Mouse (Mus musculus) central nervous system, embryonic 14 days (tissue): ENCODE results near the gene Smn1. TPM values are rescaled to one million over a fixed set of nuclear protein-coding genes. Genes with fewer than 3 reads are reported as not detected.

Experiments
- polyA plus RNA-seq: library from polyadenylated mRNA; depleted of rRNA; stranded (reverse); fragments of >200 nt; gene quantifications from 2 replicates; pipeline ENCODE4 v1.2.3, GENCODE M21; 2012; rRNA removed

Gene Smn1
- 69.3 and 73.3 TPM in 2 replicates for polyA plus RNA-seq

GRCm38 (mm10) chr13:100124423-100125257 lies at the start of gene Smn1:
Gene Smn1, plus strand, starts transcription at chr13:100124852.

GRCm38 (mm10) chr13:100103748-100104254 lies 20.9 kb upstream of the Smn1 start, which contains the start of gene Bdp1:
Gene Bdp1, minus strand, starts transcription at chr13:100104070.

DNA sequence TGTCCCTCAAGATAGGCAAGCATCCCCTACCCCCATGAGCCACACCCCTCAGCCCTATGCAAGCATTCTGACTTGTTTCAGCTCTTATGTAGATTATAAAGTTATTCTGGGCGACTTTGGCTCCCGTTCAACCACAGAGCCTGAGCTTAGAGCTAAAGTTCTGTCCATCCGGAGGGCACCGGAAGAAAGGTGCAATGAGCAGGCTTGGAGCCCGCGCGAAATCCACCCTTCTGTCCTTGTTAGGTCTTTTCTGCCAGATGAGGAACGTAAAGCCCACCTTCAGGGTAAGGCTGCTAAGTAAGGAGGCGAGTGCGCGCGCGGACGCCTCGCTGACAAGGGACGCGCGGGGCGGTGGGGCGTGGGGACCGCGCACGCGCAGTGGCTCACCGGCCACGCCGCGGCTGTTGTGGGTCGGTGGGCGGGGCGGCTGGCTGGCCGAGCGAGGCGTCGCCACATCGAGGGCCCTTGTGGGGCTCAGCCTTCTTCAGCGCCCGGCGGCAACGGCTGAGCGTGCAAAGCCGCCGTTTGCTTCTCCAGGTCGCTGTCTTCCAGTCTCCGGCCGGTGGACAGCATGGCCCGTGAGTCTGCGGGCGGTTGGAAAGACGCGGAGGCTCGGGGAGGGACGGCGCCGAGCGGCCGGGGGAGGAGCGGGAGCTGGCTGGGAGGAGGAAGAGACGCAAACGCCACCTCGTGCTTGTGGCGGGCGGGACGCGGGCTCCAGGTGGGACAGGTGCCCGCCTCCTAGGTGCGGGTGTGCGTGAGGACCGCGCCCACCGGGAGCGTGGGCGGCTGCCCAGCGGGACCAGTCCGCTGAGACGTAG lies 16.8 kb upstream of the Smn1 start, which contains the start of gene Serf1:
Gene Serf1, plus strand, starts transcription at position 361 of the 821 bp plus-strand sequence.

Other genes starting within 250 kb of the Smn1 start
- gene Cartpt, start 223.8 kb upstream of the Smn1 start, polyA plus RNA-seq: 5.6 and 7.3 TPM in 2 replicates
- gene Mccc2, start 109.2 kb upstream of the Smn1 start, polyA plus RNA-seq: 20.9 and 21.4 TPM in 2 replicates
- 13.5 and 14.0 TPM in 2 replicates for gene Bdp1, start 20.8 kb upstream of the Smn1 start, polyA plus RNA-seq
- gene Serf1, start 16.8 kb upstream of the Smn1 start, polyA plus RNA-seq: 262 and 318 TPM in 2 replicates
- 0.22 and 0.31 TPM in 2 replicates for gene Naip2, start 77.2 kb downstream of the Smn1 start, polyA plus RNA-seq
- gene Naip5, start 121.5 kb downstream of the Smn1 start, polyA plus RNA-seq: 0.33 and 0.39 TPM in 2 replicates
- 0.23 and 0.28 TPM in 2 replicates for gene Naip6, start 192.8 kb downstream of the Smn1 start, polyA plus RNA-seq